Mouse (Mus musculus): ENCODE results near the gene Myh7b. TPM values are rescaled to one million over a fixed set of nuclear protein-coding genes. Genes with fewer than 3 reads are reported as not detected.

The Myh7b gene
- total and polyA plus RNA-seq, 3 experiments: 0.51 TPM; not detected in 2

GRCm38 (mm10) chr2:155619817-155620216 is 8.8 kb downstream of the Myh7b start:
- in situ Hi-C loops (cut with MboI; ENCODE audit: low pct_ligation_motif_present, low pct_unique_long_range_greater_than_20kb, low sequenced_read_pairs): loop anchor here (5.0 kb wide), 2 partner anchors 33 to 103 kb away; partner anchors contain the start of genes Acss2 and Ggt7
- DNase-seq (ENCODE audit: extremely low read depth): peak; percentile 68
- H3K27me3 ChIP-seq (replicated peaks): peaks cover 58% of the 10 kb centered on the region
- no peak overlapping the region for H3K9ac ChIP-seq (ENCODE audit: insufficient read depth, low read depth)
- H3K27ac ChIP-seq (ENCODE audit: insufficient read depth, low read depth): no peak overlapping the region
- H3K9me3 ChIP-seq (replicated peaks; ENCODE audit: low read length): no peaks in the 10 kb centered on the region
- no peaks in the 10 kb centered on the region for H3K79me2 ChIP-seq (replicated peaks; ENCODE audit: control insufficient read depth, extremely low read depth, insufficient read depth, poor library complexity, severe bottlenecking)
- dilution Hi-C loops (cut with MboI; ENCODE audit: extremely low pct_ligation_motif_present, extremely low pct_unique_long_range_greater_than_20kb, low sequenced_read_pairs): no loop called here
- peaks cover 2 to 5% of the 10 kb centered on the region in 2 experiments; a peak in 2 of 4 replicates for H3K4me1 ChIP-seq (ENCODE audit: control insufficient read depth in 1 of 2, insufficient read depth in 2 of 2)
- TF ChIP-seq TBP (conservative IDR thresholded peaks at IDR 0.05; ENCODE audit: low read depth, low read length) (no peak), MAFK (IDR thresholded peaks at IDR 0.05; ENCODE audit: insufficient replicate concordance, low read length) (no peak), MEF2A (IDR thresholded peaks at IDR 0.05; ENCODE audit: borderline replicate concordance, low read depth, low read length) (no peak), HCFC1 (IDR thresholded peaks at IDR 0.05; ENCODE audit: low read depth, low read length) (no peak), KAT2A (IDR thresholded peaks at IDR 0.05; ENCODE audit: insufficient replicate concordance, low read length) (no peak), MAX (IDR thresholded peaks at IDR 0.05; ENCODE audit: low read length) (no peak), ZMIZ1 (IDR thresholded peaks at IDR 0.05; ENCODE audit: low read depth, low read length) (no peak), CHD2 (IDR thresholded peaks at IDR 0.05; ENCODE audit: low read length) (no peak), ZC3H11A (IDR thresholded peaks at IDR 0.05; ENCODE audit: low read depth, low read length) (peak; percentile 46), MAZ (IDR thresholded peaks at IDR 0.05; ENCODE audit: low read depth, low read length) (no peak), ELF1 (IDR thresholded peaks at IDR 0.05; ENCODE audit: low read depth, low read length) (no peak), RAD21 (IDR thresholded peaks at IDR 0.05; ENCODE audit: low read depth, low read length) (peak; percentile 86), CTCF (conservative IDR thresholded peaks at IDR 0.05 in 1 of 2, IDR thresholded peaks at IDR 0.05 in 1 of 2; ENCODE audit: low read depth in 2 of 2, low read length in 2 of 2) (peak; percentile 62 to 93), USF2 (conservative IDR thresholded peaks at IDR 0.05; ENCODE audit: low read depth, low read length) (no peak), SMC3 (IDR thresholded peaks at IDR 0.05; ENCODE audit: low read depth, low read length) (peak; percentile 90), BHLHE40 (IDR thresholded peaks at IDR 0.05; ENCODE audit: low read depth, low read length) (no peak)
- H3K4me2 ChIP-seq (ENCODE audit: insufficient read depth, low read depth, poor library complexity, severe bottlenecking): 0 out of 2 replicates have a peak overlapping the region, but pooled peaks have one; percentile 11
- H3K36me3 ChIP-seq (replicated peaks in 1 of 2; ENCODE audit: control insufficient read depth in 1 of 2, insufficient read depth in 1 of 2, low read length in 1 of 2): no peaks in the 10 kb centered on the region
- no peak overlapping the region for H3K4me3 ChIP-seq (replicated peaks in 1 of 3; ENCODE audit: low read depth in 2 of 3, low read length in 2 of 3, poor library complexity in 1 of 3)

- no peak overlapping the region for H3K4me2 ChIP-seq (ENCODE audit: insufficient read depth, low read depth, poor library complexity, severe bottlenecking)
- no peak for DNase-seq (ENCODE audit: extremely low read depth)
- in situ Hi-C loops (cut with MboI; ENCODE audit: low pct_ligation_motif_present, low pct_unique_long_range_greater_than_20kb, low sequenced_read_pairs) (loop anchor here (5.0 kb wide), 1 partner anchor 35 kb away; no protein-coding TSS in a partner anchor), dilution Hi-C loops (cut with MboI; ENCODE audit: extremely low pct_ligation_motif_present, extremely low pct_unique_long_range_greater_than_20kb, low sequenced_read_pairs) (no loop called here)
- H3K4me3 ChIP-seq (replicated peaks in 1 of 3; ENCODE audit: low read depth in 2 of 3, low read length in 2 of 3, poor library complexity in 1 of 3): no peak overlapping the region
- H3K27ac ChIP-seq (ENCODE audit: insufficient read depth, low read depth): no peak overlapping the region
- H3K27me3 ChIP-seq (replicated peaks): peaks cover 31% of the 10 kb centered on the region
- TF ChIP-seq GABPA (IDR thresholded peaks at IDR 0.05; ENCODE audit: insufficient replicate concordance, low read depth, low read length): no peak
- no peak for TF ChIP-seq ZKSCAN1 (IDR thresholded peaks at IDR 0.05; ENCODE audit: borderline replicate concordance, low read depth, low read length)
- no peak for TF ChIP-seq JUND (conservative IDR thresholded peaks at IDR 0.05; ENCODE audit: low read depth, low read length)
- TF ChIP-seq TBP (conservative IDR thresholded peaks at IDR 0.05; ENCODE audit: low read depth, low read length): no peak
- TF ChIP-seq ELF1 (IDR thresholded peaks at IDR 0.05; ENCODE audit: low read depth, low read length): no peak
- TF ChIP-seq ZC3H11A (IDR thresholded peaks at IDR 0.05; ENCODE audit: low read depth, low read length): no peak
- no peak for TF ChIP-seq MXI1 (IDR thresholded peaks at IDR 0.05; ENCODE audit: low read depth, low read length)
- no peak for TF ChIP-seq USF1 (IDR thresholded peaks at IDR 0.05; ENCODE audit: low read depth, low read length)
- TF ChIP-seq EP300 (IDR thresholded peaks at IDR 0.05; ENCODE audit: low read length): no peak
- TF ChIP-seq USF2 (conservative IDR thresholded peaks at IDR 0.05; ENCODE audit: low read depth, low read length): no peak
- H3K79me2 ChIP-seq (replicated peaks; ENCODE audit: control insufficient read depth, extremely low read depth, insufficient read depth, poor library complexity, severe bottlenecking): no peaks in the 10 kb centered on the region
- H3K36me3 ChIP-seq (replicated peaks in 1 of 2; ENCODE audit: control insufficient read depth in 1 of 2, insufficient read depth in 1 of 2, low read length in 1 of 2): no peaks in the 10 kb centered on the region
- H3K4me1 ChIP-seq (ENCODE audit: control insufficient read depth in 1 of 2, insufficient read depth in 2 of 2): peaks cover 2 to 5% of the 10 kb centered on the region in 2 experiments; a peak in 2 of 4 replicates
- no peak overlapping the region for H3K9ac ChIP-seq (ENCODE audit: insufficient read depth, low read depth)
- H3K9me3 ChIP-seq (replicated peaks; ENCODE audit: low read length): no peaks in the 10 kb centered on the region
Measured at GRCm38 (mm10) chr2:155622606-155623005, 11.6 kb downstream of the Myh7b start.

All from CH12.LX (cell line).